Mouse (Mus musculus) adrenal gland, postnatal 36 days (tissue): ENCODE measurements at regions not wholly inside any gene's neighbourhood (a gene's known extent, or its start where the extent isn't known, plus 50 kb on each side); places are given as distances from the start of the nearest gene placed in this dataset.
A peak's percentile ranks its signal among the peaks of the same experiment; 100 is the strongest.

Experiments
- DNase-seq, 2 experiments: peaks; one replicate each; pipeline ENCODE4 v3.0.0; 2021; ENCODE audit warnings: mixed read lengths in 1 of 2

DNA sequence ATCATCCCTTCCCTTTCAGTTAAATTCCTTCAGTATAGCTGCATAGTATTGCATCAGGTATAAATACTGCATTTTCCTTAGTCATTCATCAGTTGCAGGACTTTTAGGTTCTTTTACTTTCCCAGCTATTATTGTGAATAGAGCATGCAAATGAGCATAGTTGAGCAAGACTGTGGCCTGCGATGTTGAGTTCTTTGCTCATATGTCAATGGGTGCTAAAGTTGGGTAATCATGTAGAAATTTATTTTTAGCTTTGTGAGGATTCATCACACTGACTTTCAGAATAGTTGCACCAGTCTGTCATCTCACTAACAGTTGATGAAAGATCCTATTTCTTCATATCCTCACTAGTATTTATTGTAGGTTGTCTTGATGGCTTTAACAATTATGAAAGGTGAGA lies 380.3 kb upstream of the Arrdc3 start:
- no peak for DNase-seq

DNA sequence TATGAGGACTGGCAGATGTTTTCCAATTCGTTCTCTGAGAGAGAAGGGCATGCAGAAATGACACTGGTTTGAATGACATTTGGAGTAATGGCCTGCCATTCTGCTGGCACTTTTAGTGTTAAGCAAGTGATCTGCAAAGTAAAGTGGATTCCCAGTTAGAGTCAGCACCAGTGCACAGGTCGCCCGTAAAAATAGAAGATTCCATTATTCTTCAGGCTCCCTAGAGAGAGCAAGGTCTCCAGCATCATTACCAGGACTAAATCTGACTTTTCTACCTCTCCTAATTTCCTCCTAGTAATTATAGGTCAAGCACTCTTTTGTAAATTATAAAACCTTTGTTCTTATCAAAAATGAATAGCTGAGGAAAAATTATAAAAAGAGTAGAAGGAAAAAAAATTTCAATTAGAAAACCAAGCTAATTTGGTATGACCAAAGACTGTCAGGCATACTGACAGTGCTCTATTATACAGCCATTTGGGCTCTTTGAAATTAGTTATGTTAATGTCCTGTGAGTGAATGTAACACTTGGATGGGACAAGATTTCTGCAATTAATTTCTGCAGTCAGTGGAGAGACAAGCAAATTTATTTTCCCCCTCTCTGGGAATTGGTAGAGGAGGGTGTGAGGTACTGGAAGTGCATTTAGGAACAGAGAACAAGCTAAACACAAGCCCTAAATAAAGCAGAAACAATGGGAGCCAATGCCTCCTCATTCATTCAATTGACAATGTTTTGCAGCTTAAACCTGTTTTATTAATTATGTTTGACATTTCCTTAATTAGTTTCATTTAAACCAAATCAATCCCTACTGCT lies 368.8 kb upstream of the Arrdc3 start:
- DNase-seq = no peak

DNA sequence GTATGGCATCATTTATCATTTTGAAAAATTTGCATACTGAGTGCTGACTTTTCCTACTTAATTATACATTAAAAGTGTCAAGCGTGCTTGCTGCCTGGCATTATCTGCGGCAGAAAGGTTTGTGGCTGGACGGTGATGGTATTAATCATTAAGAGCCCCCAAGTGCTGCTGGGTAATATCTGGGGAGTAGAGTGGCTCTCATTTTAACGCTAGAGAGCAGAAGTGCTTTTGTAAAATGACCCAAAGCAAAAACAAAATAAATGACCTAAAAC lies 368.3 kb upstream of the Arrdc3 start:
- no peak for DNase-seq

DNA sequence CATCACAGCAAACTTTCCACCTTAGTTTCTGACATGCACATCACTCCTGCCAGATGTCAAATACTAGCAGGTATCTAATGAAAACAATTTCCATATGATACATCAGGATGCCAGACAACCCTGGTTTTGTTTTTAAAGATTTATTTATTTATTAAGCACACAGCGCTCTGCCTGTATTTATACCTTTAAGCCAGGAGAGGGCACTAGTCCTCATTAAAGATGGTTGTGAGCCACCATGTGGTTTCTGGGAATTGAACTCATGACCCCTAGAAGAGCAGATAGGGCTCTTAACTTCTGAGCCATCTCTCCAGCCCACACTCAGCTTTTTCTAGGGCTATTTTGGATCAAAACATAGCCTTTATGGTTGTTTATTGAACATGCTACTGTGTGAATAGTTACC lies 364.3 kb upstream of the Arrdc3 start:
- DNase-seq = no peak

DNA sequence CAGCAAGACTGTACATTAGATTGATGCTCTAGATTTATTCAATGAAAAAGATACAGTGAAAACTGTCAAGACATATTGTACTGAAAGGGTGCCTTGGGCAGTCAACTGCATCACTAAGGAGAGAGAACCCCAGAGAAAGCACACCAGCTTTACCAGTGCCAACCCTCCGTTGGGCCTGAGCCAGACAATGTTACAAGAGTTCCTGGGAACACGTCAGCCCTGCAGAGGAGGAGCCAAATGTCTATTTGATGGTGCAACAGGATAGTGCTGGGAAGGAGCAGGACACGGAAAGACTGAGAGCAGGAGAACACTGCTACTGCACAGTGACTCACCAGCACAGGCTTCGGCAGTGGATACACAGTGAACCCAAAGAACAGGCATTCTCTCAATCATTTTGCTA lies 363.4 kb upstream of the Arrdc3 start:
- DNase-seq = peak; percentile 64

DNA sequence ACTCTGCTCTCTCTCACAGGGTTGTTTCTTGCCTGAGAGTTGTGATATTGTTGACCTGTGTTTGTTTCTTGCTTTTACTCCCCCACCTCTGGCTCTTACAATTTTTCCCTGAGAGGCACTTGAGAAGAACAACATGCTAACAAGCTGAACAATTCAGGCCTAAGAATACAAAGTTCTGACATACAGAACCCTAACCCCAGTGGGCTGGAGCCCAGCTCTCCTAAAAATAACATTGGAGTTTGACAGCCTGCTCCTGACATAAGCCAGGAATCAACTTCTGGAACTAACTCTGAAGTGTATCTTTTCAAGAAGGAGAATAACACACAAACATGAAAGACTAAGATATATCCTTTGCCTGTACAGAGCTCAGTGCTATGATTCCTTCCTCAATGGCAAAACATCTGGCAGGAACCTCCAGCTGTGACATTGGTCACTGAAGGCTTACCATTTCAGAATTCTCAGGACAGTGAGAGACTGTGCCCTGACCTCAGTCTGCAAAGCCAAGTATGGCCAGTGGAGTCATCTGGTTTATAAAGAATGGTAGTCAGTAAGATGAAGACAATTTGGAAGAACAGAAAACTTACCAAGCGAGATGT lies 347.3 kb upstream of the Arrdc3 start:
- no peak for DNase-seq

DNA sequence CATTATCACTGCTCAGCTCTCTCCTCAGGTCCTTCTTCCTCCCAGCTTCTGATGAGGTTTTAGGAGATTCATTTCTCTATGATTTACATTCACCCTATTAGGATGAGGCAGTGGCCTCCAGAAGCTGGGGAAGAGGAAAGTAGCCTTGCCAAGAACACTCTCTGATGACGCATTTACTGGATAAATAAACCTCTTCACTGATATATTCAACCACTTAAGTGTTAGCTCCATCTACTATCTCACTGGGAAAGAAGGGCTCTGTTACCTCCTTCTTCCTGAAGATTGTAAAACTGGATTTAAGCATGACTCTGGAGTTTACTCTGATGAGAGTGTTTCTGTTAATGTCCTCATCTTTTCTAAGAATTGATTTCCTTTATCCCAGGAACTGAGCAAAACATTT lies 338.2 kb upstream of the Arrdc3 start:
- DNase-seq = no peak

DNA sequence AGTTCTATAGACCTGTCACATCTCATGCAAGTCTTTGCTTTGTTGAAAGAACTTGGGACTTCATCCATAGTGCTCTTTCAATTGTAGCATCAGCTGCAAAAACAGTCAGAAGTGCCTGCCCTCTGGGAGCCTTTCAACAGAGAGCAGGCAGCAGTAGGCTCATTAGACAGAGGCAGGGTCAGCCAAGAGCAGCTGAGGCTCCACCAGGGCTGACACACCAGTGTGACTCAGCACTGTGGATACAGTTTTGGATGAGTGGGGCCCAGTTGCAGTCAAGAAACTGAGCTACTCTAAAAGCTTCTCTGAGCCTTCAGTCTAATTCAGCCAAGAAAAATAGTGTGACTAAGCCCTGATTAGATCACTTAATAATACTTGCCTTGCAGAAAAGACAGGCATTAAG lies 326.0 kb upstream of the Arrdc3 start:
- peak; percentile 58 to 72 for DNase-seq
